Mouse (Mus musculus) cortical plate, adult 2 months (tissue): ENCODE results near the gene Prr36.

Experiments
- CTCF ChIP-seq: fragments of 200-500 bp; IDR thresholded peaks from 2 replicates; pipeline ENCODE4 v1.5.1; 2011; ENCODE audit warnings: mild to moderate bottlenecking, control low read depth, low read length; ENCODE audit not compliant: insufficient read depth; ENCODE audit errors: extremely low read depth
- POLR2A ChIP-seq: fragments of 200-500 bp; IDR thresholded peaks from 2 replicates; pipeline ENCODE4 v1.6.1; 2011; ENCODE audit warnings: mild to moderate bottlenecking, low read length, control low read depth; ENCODE audit not compliant: insufficient read depth; ENCODE audit errors: extremely low read depth

DNA sequence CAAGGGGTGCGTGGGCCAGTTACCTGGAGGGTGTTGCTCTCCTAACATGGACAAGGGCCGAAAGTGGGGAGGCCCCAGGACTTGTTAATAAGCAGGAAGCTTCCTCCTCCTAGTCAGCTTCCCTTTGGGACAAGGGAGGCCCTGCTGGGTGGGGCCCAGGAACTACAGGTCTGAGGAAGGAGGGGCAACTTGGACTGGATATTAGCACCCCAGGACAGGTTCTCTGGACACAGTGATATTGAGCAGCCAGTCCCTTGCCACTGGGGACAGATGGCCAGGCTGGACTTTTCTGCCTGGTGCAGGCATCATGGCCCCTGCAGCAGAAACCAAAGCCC, 10.3 kb downstream of the Prr36 start:
- TF ChIP-seq CTCF: no peak
- TF ChIP-seq POLR2A: no peak
